Mouse (Mus musculus) spleen, postnatal 10 days (tissue): ENCODE data around the gene Cyp2a5.
"Not testable (repeated sequence)": the region's sequence is repeated elsewhere in the genome, so short reads cannot be mapped to it uniquely, and the experiment has no call there.

ENCODE experiments used
- DNase-seq, 2 experiments: peaks; one replicate each; pipeline ENCODE4 v3.0.0; 2021 to 2022; ENCODE audit warnings: low spot score in 2 of 2

The Cyp2a5 gene

DNA sequence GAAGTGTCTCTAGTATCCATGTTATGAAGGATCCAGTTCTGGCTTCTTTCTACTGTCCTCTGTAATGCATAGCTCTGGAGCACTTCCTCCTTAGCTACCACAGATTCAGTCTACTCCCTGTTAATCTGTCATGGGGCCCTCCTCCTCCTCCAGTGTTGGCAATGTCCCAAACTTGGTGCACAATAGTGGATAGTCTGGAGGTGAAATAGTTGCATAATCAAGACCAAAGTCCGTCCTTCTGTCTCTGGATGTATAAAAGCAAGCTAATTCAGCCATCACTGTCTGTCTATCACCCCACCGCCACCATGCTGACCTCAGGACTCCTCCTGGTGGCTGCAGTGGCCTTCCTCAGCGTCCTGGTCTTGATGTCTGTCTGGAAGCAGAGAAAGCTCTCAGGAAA lies at the start of gene Cyp2a5:
Cyp2a5 (plus strand) TSS at position 247 of the 400 bp plus-strand sequence.
- not testable (repeated sequence) for DNase-seq

DNA sequence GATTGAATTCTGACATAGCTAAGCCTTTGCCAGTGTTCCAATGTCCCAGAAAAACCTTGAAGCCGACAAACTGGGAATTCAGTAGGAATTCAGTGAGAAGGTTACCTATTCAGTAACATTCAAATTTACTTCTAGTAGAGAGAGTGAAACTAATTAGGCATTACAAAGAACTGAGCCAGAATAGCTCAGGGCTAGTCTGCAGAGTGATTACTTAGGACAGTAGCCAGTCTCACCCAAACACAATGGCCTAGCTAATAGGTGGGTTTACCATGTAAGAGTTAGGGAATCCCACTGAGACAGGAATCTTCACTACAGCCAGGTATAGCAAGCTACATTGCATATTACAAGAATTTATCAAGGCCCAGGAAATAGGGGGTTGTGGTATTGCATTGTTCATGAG lies 49.1 kb upstream of the Cyp2a5 start:
- DNase-seq = not testable (repeated sequence)

DNA sequence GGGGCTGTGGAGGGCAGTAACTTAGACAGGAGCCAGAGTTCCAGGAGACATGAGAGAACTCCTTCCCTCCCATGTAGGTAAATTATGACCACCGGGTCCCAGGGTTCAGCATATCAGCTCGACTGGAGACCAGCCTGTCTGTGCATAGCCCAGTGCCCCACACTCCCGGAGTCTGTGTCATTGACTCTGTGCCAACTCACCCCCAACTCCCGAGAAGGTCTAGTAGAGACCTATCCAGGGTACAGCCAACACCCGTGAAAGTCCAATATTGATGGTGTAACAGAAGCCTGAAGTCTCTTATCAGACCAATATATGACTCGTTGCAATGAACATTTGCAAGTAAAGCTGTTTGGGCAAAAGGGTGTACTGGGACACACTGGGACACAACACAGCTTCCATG lies 45.1 kb upstream of the Cyp2a5 start:
- DNase-seq = no peak

DNA sequence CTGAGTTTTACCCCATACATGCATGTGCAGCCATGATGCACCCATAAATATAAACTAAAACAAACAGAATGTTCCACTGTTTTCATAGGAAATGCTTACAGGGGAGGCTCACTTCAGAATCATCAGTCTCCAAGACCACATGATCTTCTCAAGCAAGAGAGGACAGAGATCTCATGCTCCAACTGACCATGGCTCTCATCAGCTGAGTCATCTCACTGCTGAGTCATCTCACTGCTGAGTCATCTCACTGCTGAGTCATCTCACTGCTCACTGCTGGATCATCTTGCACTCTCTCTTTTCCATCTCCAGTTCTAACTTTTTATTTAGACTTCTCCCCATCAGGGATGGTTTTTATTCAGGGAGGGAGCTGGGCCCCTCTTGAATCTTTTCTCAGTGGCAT lies 35.0 kb upstream of the Cyp2a5 start:
- DNase-seq = no peak

DNA sequence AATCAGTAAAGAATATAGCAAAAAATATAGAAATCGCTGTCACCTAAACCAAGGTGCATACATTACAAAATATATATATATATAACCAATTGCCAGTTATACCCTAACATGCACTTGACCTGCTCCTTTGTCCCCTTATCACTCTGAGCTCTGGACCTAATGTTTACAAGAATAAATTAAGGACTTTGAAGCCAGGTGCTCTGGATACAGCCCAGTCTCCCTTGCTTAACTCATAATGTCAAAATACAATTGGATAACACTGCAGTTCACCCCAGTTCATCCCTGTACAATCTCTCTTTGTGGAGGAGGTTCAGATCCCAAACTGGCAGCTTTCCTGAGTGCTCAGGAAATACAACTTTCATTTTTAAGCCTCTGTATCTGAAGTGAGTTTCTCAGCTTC lies 34.1 kb upstream of the Cyp2a5 start:
- no peak for DNase-seq

DNA sequence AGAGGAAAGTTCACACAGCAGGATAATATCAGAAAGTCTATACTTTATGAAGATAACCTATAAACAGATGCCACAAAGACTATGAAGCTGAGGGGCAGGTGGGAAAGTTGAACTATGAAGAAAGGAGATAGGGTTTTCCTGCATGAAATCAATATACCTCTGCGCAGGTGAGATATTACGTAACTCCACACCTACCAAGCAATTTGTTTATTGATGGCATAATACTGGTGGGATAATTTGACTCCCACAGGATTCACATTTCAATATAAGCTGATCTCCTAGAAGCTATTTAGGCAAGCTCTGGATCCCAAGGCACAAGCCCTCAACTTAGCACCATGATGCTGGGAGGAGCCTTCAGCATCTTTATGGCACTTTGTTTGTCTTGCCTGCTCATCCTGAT lies 26.5 kb upstream of the Cyp2a5 start, which contains the start of gene Cyp2g1:
Cyp2g1 (plus strand) TSS at position 301 of the 400 bp plus-strand sequence.
- no peak for DNase-seq

DNA sequence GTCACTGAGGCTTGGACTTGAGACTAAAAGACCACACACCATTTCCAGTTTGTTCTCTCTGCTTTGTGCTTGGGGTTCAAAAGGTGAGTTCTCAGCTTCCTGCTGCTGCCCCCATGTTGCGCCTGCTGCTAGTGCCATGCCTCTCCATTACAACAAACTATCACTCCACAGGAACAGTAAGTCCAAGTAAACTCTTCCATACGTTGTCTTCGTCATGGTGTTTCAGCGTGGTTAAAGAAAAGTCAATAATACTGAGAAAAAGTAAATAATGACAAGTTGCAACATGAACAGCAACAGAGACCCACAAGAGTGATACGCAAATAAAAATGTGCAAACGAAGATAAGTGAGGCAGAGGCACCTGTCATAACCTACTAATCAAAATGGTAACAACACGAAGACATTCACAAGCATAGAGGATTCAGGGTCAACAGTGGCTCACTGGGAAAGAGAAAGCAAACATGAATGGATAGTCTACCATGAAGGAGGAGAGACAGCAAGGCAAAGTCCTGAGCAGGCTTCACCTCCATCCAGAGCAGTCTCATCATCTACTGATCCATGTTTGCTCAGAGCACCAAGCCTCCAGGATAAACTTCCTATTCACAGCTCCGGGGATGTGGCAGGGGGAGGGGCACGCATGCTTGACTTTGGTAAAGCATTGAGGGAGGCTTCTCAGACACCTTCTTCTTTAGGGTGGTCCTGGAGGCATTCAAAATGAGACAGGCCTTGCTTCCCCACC lies 3.4 kb upstream of the Cyp2a5 start:
- DNase-seq = not testable (repeated sequence)

DNA sequence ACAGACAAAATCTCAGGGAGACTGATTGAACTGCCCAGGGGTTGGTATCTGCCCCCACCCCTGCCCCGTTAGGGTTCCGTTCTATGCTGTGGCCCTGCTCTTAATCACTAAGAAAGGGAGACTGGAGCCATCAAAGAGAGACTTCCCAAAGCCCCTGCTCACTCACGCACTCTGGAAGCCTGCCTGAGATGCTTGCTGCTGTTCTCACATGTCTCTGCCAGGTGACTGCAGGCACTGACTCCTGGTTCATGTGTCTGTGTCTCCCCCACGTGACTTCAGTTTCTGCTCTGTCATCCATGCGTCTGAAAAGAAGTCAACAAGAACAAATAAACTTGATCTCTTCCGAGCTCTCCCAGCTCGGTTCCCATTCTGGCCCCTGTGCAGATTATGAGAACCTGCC lies 2.4 kb upstream of the Cyp2a5 start:
- DNase-seq = not testable (repeated sequence)

DNA sequence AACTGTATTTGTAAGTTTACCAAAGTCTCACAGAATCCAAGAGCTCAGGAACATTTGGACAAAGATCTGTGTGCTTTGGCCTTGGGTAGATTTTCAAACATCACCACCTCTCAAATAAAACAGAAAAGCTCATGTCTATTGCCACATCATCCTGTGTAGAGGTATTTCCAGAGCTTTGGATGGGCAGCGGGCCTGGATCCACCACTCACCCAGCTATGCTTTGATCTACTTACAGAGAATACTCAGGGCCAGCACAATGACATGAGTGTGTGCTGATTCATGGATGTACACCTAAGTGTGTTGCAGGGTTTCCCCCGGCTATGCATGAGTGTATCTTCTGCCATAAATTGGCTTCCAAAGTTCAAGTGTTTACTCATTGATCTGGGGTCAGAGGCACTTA lies 8.3 kb downstream of the Cyp2a5 start:
- DNase-seq = not testable (repeated sequence)

DNA sequence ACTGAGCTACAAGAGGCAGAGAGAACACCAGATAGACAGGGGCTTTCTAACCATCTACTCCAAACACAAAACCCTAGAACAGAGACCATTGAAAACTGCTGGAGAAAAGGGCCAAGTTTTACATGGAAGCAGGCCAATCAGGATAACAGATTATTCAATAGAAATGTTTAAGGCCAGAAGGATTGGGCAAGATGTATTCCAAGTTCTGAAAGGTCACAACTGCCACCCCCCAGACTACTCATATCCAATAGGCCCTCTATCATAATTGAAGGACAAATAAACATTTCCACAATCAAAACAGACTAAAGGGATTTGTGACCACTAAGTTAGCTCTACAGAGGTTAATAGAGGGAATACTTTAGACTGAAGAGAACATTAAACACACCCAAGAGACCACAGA lies 15.0 kb downstream of the Cyp2a5 start:
- not testable (repeated sequence) for DNase-seq

DNA sequence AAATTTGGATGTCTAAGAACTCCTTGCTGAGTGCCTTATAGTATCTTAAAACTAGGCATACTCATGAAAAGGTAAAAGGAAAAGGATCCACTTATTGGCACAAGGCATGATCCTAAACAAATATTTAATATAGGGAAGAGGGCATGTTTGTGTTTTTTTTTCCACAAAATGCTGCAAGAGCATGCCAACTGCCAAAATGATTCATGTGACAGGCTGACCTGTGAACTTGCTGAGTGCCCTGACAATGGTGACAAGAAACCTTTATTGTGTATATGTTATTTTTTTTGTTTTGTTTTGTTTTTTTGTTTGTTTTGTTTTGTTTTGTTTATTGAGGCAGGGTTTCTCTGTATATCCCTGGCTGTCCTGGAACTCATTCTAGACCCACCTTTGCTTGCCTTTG lies 43.5 kb downstream of the Cyp2a5 start:
- DNase-seq = not testable (repeated sequence)

DNA sequence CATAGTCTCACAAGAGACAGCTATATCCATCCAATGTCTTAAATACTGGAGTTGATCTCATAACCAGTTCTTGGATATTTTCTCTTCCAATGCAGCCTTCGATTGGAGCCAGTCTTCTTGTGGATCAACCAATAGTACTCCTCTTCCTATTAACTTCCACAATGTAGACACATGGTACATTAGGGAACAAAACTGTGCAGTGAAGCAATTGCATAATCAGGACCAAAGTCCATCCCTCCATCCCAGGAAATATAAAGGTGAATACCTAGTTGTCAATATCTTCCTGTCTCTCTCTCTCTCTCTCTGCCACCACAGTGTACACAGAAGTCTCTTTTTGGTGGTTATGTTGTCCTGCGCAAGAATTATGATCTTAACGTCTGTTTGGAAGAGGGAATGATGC lies 45.5 kb downstream of the Cyp2a5 start:
- not testable (repeated sequence) for DNase-seq
